Mouse (Mus musculus) liver, adult 2 months (tissue): ENCODE results near the gene Vsx1. TPM values are rescaled to one million over a fixed set of nuclear protein-coding genes. Genes with fewer than 3 reads are reported as not detected.

ENCODE experiments used
- DNase-seq: peaks from one replicate; pipeline ENCODE4 v3.0.0-alpha.2; 2011; ENCODE audit warnings: low read depth, low spot score; ENCODE audit errors: extremely low read depth
- H3K27ac ChIP-seq: fragments of 200-500 bp; replicated peaks from 2 replicates; pipeline ENCODE4 v1.5.1; 2012; ENCODE audit warnings: low read depth, mild to moderate bottlenecking, control low read depth, inconsistent platforms, low read length; ENCODE audit not compliant: insufficient read depth
- H3K27me3 ChIP-seq: fragments of 200-500 bp; 2 replicates; pipeline ENCODE4 v1.6.1; 2012; ENCODE audit warnings: mild to moderate bottlenecking, moderate library complexity, low read length, inconsistent platforms; ENCODE audit not compliant: control insufficient read depth, insufficient read depth
- H3K36me3 ChIP-seq: fragments of 200-500 bp; 2 replicates; pipeline ENCODE4 v1.6.1; 2012; ENCODE audit warnings: low read length, inconsistent platforms; ENCODE audit not compliant: control insufficient read depth, insufficient read depth
- H3K4me1 ChIP-seq: fragments of 200-500 bp; 2 replicates; pipeline ENCODE4 v1.6.1; 2011; ENCODE audit warnings: low read length; ENCODE audit not compliant: control insufficient read depth, insufficient read depth
- H3K4me3 ChIP-seq: fragments of 200-500 bp; 2 replicates; pipeline ENCODE4 v1.5.1; 2011; ENCODE audit warnings: low read depth, mild to moderate bottlenecking, control low read depth, low read length, moderate library complexity; ENCODE audit not compliant: insufficient read depth
- H3K79me2 ChIP-seq: fragments of 200-500 bp; 2 replicates; pipeline ENCODE4 v1.6.1; 2012; ENCODE audit warnings: inconsistent platforms, mild to moderate bottlenecking, low read length, moderate library complexity; ENCODE audit not compliant: control insufficient read depth, insufficient read depth
- H3K9ac ChIP-seq: fragments of 200-500 bp; 2 replicates; pipeline ENCODE4 v1.6.1; 2012; ENCODE audit warnings: low read depth, mild to moderate bottlenecking, control low read depth, inconsistent platforms, low read length
- CTCF ChIP-seq: fragments of 200-500 bp; IDR thresholded peaks from 2 replicates; pipeline ENCODE4 v1.5.1; 2011; ENCODE audit warnings: low read depth, low read length, control low read depth
- POLR2A ChIP-seq: fragments of 200-500 bp; IDR thresholded peaks from 2 replicates; pipeline ENCODE4 v1.6.1; 2011; ENCODE audit warnings: low read length, control low read depth; ENCODE audit not compliant: insufficient read depth; ENCODE audit errors: extremely low read depth
- WGBS: fragments of 180-500 bp; shearing (Covaris S2); methylation state at CpG from one replicate; pipeline ENCODE4 v1.1.7; 2018; 5-methylcytosine and 5-hydroxymethylcytosine counted together
- polyA plus RNA-seq: library from polyadenylated mRNA; depleted of rRNA; stranded (reverse); fragments of >200 nt; gene quantifications from 2 replicates; pipeline ENCODE4 v1.2.3, GENCODE M21; 2012
- total RNA-seq: library from RNA; depleted of rRNA; stranded (reverse); fragments of >200 nt; gene quantifications from 2 replicates; pipeline ENCODE4 v1.2.3, GENCODE M21; 2014

The Vsx1 gene
- total and polyA plus RNA-seq, 2 experiments, result not detected

DNA sequence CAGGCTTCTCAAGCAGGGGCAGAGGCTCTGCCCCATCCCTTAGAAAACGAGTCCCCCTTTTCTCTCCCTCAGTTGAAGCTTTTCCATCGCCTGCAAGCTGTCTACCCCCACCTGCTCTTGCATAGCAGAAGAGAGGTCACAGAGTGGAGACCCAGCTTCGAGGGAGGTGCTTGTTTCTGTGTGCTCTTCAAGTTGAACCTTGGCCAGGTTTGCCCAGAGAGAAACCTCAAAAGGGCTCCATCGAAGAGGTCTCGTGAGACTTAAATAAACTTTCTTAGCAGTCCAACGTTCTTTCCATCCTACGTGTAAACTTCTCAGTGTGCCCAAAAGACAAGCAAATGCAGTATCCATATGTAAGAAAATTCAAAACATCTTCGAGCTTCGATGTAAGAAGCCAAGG lies 37.8 kb downstream of the Vsx1 start:
- H3K9ac ChIP-seq, result no peak overlapping the region
- TF ChIP-seq CTCF (no peak), POLR2A (no peak)
- H3K79me2 ChIP-seq, result no peaks in the 10 kb centered on the region
- H3K27me3 ChIP-seq, result no peaks in the 10 kb centered on the region
- no peak for DNase-seq
- no peaks in the 10 kb centered on the region for H3K4me1 ChIP-seq
- no peaks in the 10 kb centered on the region for H3K36me3 ChIP-seq
- no peak overlapping the region for H3K27ac ChIP-seq
- 28% methylated on average over 9 of the region's 9 CpGs for WGBS
- H3K4me3 ChIP-seq, result no peak overlapping the region

DNA sequence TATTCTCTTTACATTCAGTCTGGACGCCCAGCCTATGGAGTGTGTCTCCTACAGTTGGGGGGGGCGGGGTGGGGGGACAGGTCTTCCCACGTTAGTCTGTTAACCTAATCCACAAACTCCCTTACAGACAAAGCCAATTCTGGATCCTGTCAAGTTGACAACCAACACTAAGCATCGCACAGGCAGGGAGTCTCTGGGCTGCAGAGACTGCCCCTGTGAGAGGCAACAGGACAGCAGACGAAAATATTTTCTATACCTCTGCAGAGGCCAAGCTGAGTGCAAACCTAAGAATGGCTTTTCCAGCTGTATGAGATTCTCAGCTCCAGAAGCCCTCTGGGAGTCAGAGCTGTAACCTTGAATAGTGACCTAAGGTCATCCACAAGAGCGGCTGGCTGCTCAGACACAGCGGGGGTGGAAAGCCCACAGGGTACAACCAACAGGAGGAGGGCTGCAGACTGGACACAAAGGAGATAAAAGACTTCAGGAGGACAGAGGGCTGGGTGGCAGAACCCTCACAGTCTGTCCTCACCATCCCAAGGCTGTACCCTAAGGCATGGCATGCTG lies 38.6 kb downstream of the Vsx1 start:
- H3K79me2 ChIP-seq, result no peaks in the 10 kb centered on the region
- no peaks in the 10 kb centered on the region for H3K36me3 ChIP-seq
- no peak for TF ChIP-seq POLR2A
- TF ChIP-seq CTCF, result no peak
- no peaks in the 10 kb centered on the region for H3K27me3 ChIP-seq
- 38% methylated on average over 7 of the region's 7 CpGs for WGBS
- no peak overlapping the region for H3K4me3 ChIP-seq
- H3K4me1 ChIP-seq, result no peaks in the 10 kb centered on the region
- H3K27ac ChIP-seq, result no peak overlapping the region
- no peak overlapping the region for H3K9ac ChIP-seq
- DNase-seq, result no peak

DNA sequence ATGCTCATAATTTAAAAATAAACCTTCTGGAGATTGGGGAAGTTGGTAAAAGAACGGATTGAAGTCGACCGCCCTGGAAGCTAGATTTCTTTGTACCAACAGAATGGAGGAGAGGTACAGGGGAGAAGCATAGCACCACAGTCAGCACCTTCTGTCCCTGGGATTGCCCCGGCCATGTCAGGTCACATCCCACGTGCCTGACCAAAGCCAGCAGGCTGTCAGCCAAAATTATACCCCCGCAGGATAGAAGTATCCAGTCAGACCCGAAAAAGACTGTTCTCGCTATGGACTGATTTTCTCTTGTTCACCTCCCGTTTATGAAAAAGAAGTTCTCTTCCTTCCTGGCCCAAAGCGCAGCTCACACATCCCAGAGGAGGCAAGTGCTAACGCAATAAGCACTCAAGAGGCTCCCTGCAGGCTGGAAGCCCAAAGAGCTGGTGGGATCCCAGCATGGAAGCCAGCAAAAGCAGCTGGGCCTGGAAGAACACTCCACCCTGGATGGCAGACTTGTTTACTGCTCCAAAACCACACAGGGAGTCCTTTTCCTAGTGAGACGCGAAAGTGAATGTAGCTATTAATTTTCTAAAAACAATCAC lies 40.8 kb downstream of the Vsx1 start:
- Histone ChIP-seq H3K36me3 (no peaks in the 10 kb centered on the region), H3K9ac (no peak overlapping the region), H3K4me1 (no peaks in the 10 kb centered on the region), H3K79me2 (no peaks in the 10 kb centered on the region), H3K4me3 (no peak overlapping the region), H3K27ac (no peak overlapping the region), H3K27me3 (no peaks in the 10 kb centered on the region)
- no peak for TF ChIP-seq POLR2A
- TF ChIP-seq CTCF, result no peak
- DNase-seq, result no peak
- 64% methylated on average over 13 of the region's 13 CpGs for WGBS

DNA sequence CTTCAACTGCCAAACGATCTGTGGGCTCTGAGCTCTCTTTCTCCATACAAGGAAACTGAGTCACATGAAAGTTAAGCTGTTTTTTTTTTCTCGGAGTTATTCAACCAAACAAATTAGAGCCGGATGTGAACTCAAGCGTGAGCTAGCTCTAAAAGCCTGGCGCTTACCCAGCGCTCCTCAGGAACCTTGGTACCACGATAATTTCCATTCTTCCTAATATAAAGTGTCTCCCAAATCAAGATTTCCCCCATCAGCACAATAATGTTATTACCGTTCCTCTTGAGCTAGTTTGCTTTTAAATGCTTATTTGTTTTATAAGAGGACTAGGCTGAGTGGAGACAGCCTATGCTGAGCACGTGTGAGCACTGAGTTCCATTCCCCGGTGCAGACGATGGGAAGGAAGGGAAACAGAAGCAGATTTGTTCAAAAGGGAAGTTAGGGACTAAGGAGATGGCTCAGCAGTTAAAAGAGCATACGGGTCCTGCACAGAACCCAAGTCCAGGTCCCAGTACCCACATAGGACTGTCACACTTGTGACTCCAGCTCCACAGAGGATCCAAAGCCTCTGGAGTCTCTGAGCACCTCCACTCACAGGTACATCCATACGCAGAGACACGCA lies 41.4 kb downstream of the Vsx1 start:
- no peak for DNase-seq
- H3K79me2 ChIP-seq, result no peaks in the 10 kb centered on the region
- no peaks in the 10 kb centered on the region for H3K36me3 ChIP-seq
- 80% methylated on average over 14 of the region's 14 CpGs for WGBS
- no peaks in the 10 kb centered on the region for H3K4me1 ChIP-seq
- TF ChIP-seq CTCF (no peak), POLR2A (no peak)
- H3K27me3 ChIP-seq, result no peaks in the 10 kb centered on the region
- no peak overlapping the region for H3K9ac ChIP-seq
- no peak overlapping the region for H3K27ac ChIP-seq
- H3K4me3 ChIP-seq, result no peak overlapping the region

DNA sequence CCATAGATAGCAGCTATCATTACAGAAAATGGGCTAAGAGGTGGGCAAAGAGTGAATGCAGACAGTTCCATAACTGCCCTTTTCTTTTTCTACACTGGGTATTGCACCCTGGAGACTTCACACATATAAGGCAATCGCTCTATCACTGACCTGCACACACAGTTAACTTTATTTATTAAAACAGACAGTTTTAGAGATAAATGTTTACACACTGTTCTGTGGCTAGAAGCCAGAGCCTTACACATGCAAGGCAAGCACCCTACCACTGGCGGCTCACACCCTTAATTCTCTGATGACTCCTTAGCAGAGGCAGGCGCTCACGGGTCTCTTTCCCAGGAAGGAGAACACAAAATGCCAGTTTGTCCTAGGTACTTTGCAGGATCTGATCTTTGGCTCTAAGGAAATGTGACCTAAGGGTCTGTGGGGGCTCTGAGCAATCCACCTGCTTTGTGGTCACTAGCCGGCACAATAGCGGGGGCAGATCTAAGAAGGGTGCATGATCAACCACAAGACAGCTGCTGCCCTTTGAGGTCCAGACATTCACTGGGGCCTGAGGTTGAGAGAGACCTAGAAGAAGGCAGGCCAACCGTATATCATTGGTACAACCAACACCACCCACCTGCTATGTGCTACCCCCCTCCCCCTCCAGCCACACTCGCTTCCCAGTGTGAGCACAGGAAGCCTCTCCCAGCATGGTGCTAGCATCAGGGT lies 42.6 kb downstream of the Vsx1 start:
- Histone ChIP-seq H3K4me1 (no peaks in the 10 kb centered on the region), H3K27ac (no peak overlapping the region), H3K9ac (no peak overlapping the region), H3K79me2 (no peaks in the 10 kb centered on the region), H3K4me3 (no peak overlapping the region), H3K27me3 (no peaks in the 10 kb centered on the region), H3K36me3 (no peaks in the 10 kb centered on the region)
- 78% methylated on average over 8 of the region's 8 CpGs for whole genome bisulfite sequencing
- TF ChIP-seq POLR2A, result no peak
- no peak for TF ChIP-seq CTCF
- no peak for DNase-seq
